Mouse (Mus musculus) small intestine, adult 2 months (tissue): ENCODE measurements around the gene Osmr. TPM values are rescaled to one million over a fixed set of nuclear protein-coding genes. Genes with fewer than 3 reads are reported as not detected.
A peak's percentile ranks its signal among the peaks of the same experiment; 100 is the strongest.

Experiments
- H3K27ac ChIP-seq: fragments of 200-500 bp; 2 replicates; pipeline ENCODE4 v1.5.1; 2012; ENCODE audit warnings: low read depth, low read length, control low read depth, inconsistent platforms; ENCODE audit not compliant: insufficient read depth
- H3K27me3 ChIP-seq: fragments of 200-500 bp; 2 replicates; pipeline ENCODE4 v1.6.1; 2012; ENCODE audit warnings: mild to moderate bottlenecking, moderate library complexity, low read length, inconsistent platforms; ENCODE audit not compliant: control insufficient read depth, insufficient read depth
- H3K36me3 ChIP-seq: fragments of 200-500 bp; 2 replicates; pipeline ENCODE4 v1.6.1; 2012; ENCODE audit warnings: mild to moderate bottlenecking, low read length, control low read depth, inconsistent platforms; ENCODE audit not compliant: control insufficient read depth, insufficient read depth
- H3K4me1 ChIP-seq: fragments of 200-500 bp; 2 replicates; pipeline ENCODE4 v1.6.1; 2012; ENCODE audit warnings: low read length, inconsistent platforms, mixed read lengths; ENCODE audit not compliant: control insufficient read depth, insufficient read depth, insufficient read length
- H3K4me3 ChIP-seq: fragments of 200-500 bp; 2 replicates; pipeline ENCODE4 v1.5.1; 2012; ENCODE audit warnings: low read depth, mild to moderate bottlenecking, control low read depth, inconsistent platforms, low read length, moderate library complexity
- CTCF ChIP-seq: fragments of 200-500 bp; IDR thresholded peaks from 2 replicates; pipeline ENCODE4 v1.5.1; 2012; ENCODE audit warnings: low read depth, mild to moderate bottlenecking, control low read depth, inconsistent platforms, low read length, moderate library complexity, mixed read lengths; ENCODE audit not compliant: insufficient replicate concordance, insufficient read length; ENCODE audit errors: extremely low read depth
- POLR2A ChIP-seq: fragments of 200-500 bp; IDR thresholded peaks from 2 replicates; pipeline ENCODE4 v1.6.1; 2012; ENCODE audit warnings: low read depth, mild to moderate bottlenecking, control low read depth, inconsistent platforms, low read length, moderate library complexity
- WGBS: fragments of 180-500 bp; shearing (Covaris S2); methylation state at CpG from one replicate; pipeline ENCODE4 v1.1.7; 2018; 5-methylcytosine and 5-hydroxymethylcytosine counted together
- polyA plus RNA-seq: library from polyadenylated mRNA; depleted of rRNA; stranded (reverse); fragments of >200 nt; gene quantifications from 2 replicates; pipeline ENCODE4 v1.2.3, GENCODE M21; 2012

Osmr gene
- polyA plus RNA-seq, 1 experiment, result 1.9 TPM

- TF ChIP-seq POLR2A (no peak), CTCF (no peak)
- whole genome bisulfite sequencing, result 82% methylated on average over 9 of the region's 9 CpGs
Measured at GRCm38 (mm10) chr15:6881211-6881610, 6.4 kb upstream of the Osmr start.

GRCm38 (mm10) chr15:6873807-6874600 is 765 bp downstream of the Osmr start:
- 1% methylated on average over 52 of the region's 52 CpGs for WGBS

More at GRCm38 (mm10) chr15:6881211-6881610, 6.4 kb upstream of the Osmr start:
- Histone ChIP-seq H3K27ac (no peak overlapping the region), H3K4me1 (peaks cover 3% of the 10 kb centered on the region; the same call in 1 of the 2 replicates), H3K36me3 (no peaks in the 10 kb centered on the region), H3K4me3 (no peak overlapping the region), H3K27me3 (no peaks in the 10 kb centered on the region; the same call in 1 of the 2 replicates)

GRCm38 (mm10) chr15:6873154-6873806 is 1.5 kb downstream of the Osmr start:
- Histone ChIP-seq H3K4me3 (peak overlapping the region; percentile 64), H3K27ac (peak overlapping the region; percentile 63), H3K36me3 (no peaks in the 10 kb centered on the region), H3K4me1 (peaks cover 6% of the 10 kb centered on the region; the same call in 1 of the 2 replicates), H3K27me3 (peaks cover 9% of the 10 kb centered on the region)
- WGBS, result 28% methylated on average over 17 of the region's 17 CpGs
- no peak for TF ChIP-seq CTCF
- no peak for TF ChIP-seq POLR2A

More at GRCm38 (mm10) chr15:6873807-6874600, 765 bp downstream of the Osmr start:
- TF ChIP-seq CTCF, result no peak
- no peak for TF ChIP-seq POLR2A
- peak overlapping the region; percentile 63 for H3K27ac ChIP-seq
- H3K27me3 ChIP-seq, result peaks cover 9% of the 10 kb centered on the region
- H3K36me3 ChIP-seq, result no peaks in the 10 kb centered on the region
- H3K4me3 ChIP-seq, result peak overlapping the region; percentile 64
- peaks cover 6% of the 10 kb centered on the region; the same call in 1 of the 2 replicates for H3K4me1 ChIP-seq

GRCm38 (mm10) chr15:6871621-6872359 is 3.0 kb downstream of the Osmr start:
- TF ChIP-seq CTCF (no peak), POLR2A (no peak)
- peaks cover 6% of the 10 kb centered on the region; the same call in 1 of the 2 replicates for H3K4me1 ChIP-seq
- peak overlapping the region; percentile 47 for H3K4me3 ChIP-seq
- H3K27ac ChIP-seq, result peak overlapping the region; percentile 16; the same call in 1 of the 2 replicates
- H3K36me3 ChIP-seq, result no peaks in the 10 kb centered on the region
- 37% methylated on average over 11 of the region's 11 CpGs for WGBS
- H3K27me3 ChIP-seq, result peaks cover 9% of the 10 kb centered on the region

GRCm38 (mm10) chr15:6866888-6867287 is 7.9 kb downstream of the Osmr start:
- H3K4me1 ChIP-seq, result no peaks in the 10 kb centered on the region
- TF ChIP-seq CTCF (no peak), POLR2A (no peak)
- H3K4me3 ChIP-seq, result no peak overlapping the region
- no peaks in the 10 kb centered on the region for H3K27me3 ChIP-seq
- WGBS, result 78% methylated on average over 6 of the region's 6 CpGs
- H3K36me3 ChIP-seq, result no peaks in the 10 kb centered on the region
- no peak overlapping the region for H3K27ac ChIP-seq

- H3K27me3 ChIP-seq, result no peaks in the 10 kb centered on the region
- TF ChIP-seq POLR2A, result no peak
- TF ChIP-seq CTCF, result no peak
- WGBS, result 78% methylated on average over 4 of the region's 4 CpGs
- H3K4me3 ChIP-seq, result no peak overlapping the region
- no peak overlapping the region for H3K27ac ChIP-seq
- H3K36me3 ChIP-seq, result no peaks in the 10 kb centered on the region
- H3K4me1 ChIP-seq, result no peaks in the 10 kb centered on the region
Measured at GRCm38 (mm10) chr15:6862125-6862524, 12.6 kb downstream of the Osmr start.

- no peaks in the 10 kb centered on the region for H3K4me1 ChIP-seq
- WGBS, result 70% methylated on average over 7 of the region's 7 CpGs
- TF ChIP-seq POLR2A (no peak), CTCF (no peak)
- no peaks in the 10 kb centered on the region for H3K36me3 ChIP-seq
- no peaks in the 10 kb centered on the region for H3K27me3 ChIP-seq
- no peak overlapping the region for H3K4me3 ChIP-seq
- H3K27ac ChIP-seq, result no peak overlapping the region
Measured at GRCm38 (mm10) chr15:6861617-6862016, 13.2 kb downstream of the Osmr start.
